Comparison of ENCODE assay signal across 9 mouse cellular contexts in the genomic region with DNA sequence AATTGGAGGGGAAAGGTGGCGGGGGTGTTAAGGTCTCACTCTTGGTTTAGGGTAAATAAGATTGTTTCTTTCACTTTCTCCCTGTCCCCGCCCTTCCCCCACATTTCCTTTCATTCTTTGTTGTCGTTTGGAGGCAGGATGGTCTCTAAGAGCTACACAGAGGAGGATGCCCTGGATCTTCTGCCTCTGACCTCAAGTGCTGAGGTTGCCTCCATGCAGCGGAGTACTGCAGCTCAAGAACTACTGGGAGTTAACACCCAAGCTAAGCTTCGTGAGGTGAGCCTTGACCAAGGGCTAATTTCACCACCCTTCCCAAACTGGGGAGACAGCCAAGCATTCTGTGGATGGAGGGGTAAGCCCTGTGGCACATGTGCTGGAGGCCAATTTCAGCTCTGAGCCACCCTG. TPM values are rescaled to one million over a fixed set of nuclear protein-coding genes. Genes with fewer than 3 reads are reported as not detected.
A peak's percentile ranks its signal among the peaks of the same experiment; 100 is the strongest.
DNase-seq lines count a peak whose midpoint lies in the region; ATAC-seq and TF ChIP-seq lines count a peak whose summit lies in the region.
"Had no signal": no experiment of that assay in that cellular context is flagged by ENCODE, and none has a peak within 500 bp of the region (broad histone marks: within the 10 kb centered on the region; RNA-seq: fewer than 3 reads in every experiment).

No protein-coding gene starts in this region.

- no peak overlapping the region for H3K4me3 ChIP-seq in forebrain, embryonic 10.5 days
- no peak overlapping the region for H3K4me3 ChIP-seq in forebrain, embryonic 11.5 days (ENCODE audit: low read depth, low read length)
- H3K4me3 ChIP-seq in thymus, adult 2 months (ENCODE audit: control insufficient read depth, insufficient read depth, low read length): peak overlapping the region; percentile 10; the same call in 1 of the 2 replicates
- no peak overlapping the region for H3K4me3 ChIP-seq in liver, embryonic 16.5 days (ENCODE audit: low read depth, low read length)

- peak overlapping the region; percentile 53; the same call in 1 of the 2 replicates for H3K27ac ChIP-seq in forebrain, embryonic 10.5 days
- H3K27ac ChIP-seq in forebrain, embryonic 11.5 days (ENCODE audit: low read depth, low read length): no peak overlapping the region
- peak overlapping the region; percentile 41; the same call in 1 of the 2 replicates for H3K27ac ChIP-seq in thymus, adult 2 months (ENCODE audit: control insufficient read depth, insufficient read depth, low read length)
- H3K27ac ChIP-seq in liver, embryonic 16.5 days (ENCODE audit: low read length): no peak overlapping the region

- H3K9ac ChIP-seq in forebrain, embryonic 11.5 days (ENCODE audit: low read length): no peak overlapping the region
- no peak overlapping the region for H3K9ac ChIP-seq in liver, embryonic 16.5 days (ENCODE audit: low read depth, low read length)

- WGBS in forebrain, embryonic 10.5 days: 56% methylated on average over 5 of the region's 5 CpGs
- WGBS in forebrain, embryonic 11.5 days: 57% methylated on average over 5 of the region's 5 CpGs
- 15% methylated on average over 5 of the region's 5 CpGs for WGBS in thymus, adult 2 months
- WGBS in liver, embryonic 16.5 days (ENCODE audit: insufficient replicate concordance): 42% methylated on average over 5 of the region's 5 CpGs

- peaks cover 44% of the 10 kb centered on the region for H3K4me1 ChIP-seq in forebrain, embryonic 10.5 days
- 0 out of 2 replicates have a peak, but pooled peaks cover 4% of the 10 kb centered on the region for H3K4me1 ChIP-seq in forebrain, embryonic 11.5 days (replicated peaks; ENCODE audit: control insufficient read depth, insufficient read depth, low read length)
- peaks cover 43% of the 10 kb centered on the region for H3K4me1 ChIP-seq in thymus, adult 2 months (replicated peaks; ENCODE audit: control insufficient read depth, insufficient read depth, low read length)
- H3K4me1 ChIP-seq in liver, embryonic 16.5 days (ENCODE audit: control insufficient read depth, low read depth, low read length): peaks cover 66% of the 10 kb centered on the region

- no peaks in the 10 kb centered on the region for H3K9me3 ChIP-seq in forebrain, embryonic 10.5 days
- no peaks in the 10 kb centered on the region for H3K9me3 ChIP-seq in forebrain, embryonic 11.5 days (ENCODE audit: control insufficient read depth, low read length)
- H3K9me3 ChIP-seq in liver, embryonic 16.5 days (replicated peaks; ENCODE audit: control insufficient read depth, low read length): no peaks in the 10 kb centered on the region

- no peak for ATAC-seq in forebrain, embryonic 11.5 days (replicated peaks; ENCODE audit: low FRiP score)
- ATAC-seq in liver, embryonic 16.5 days (ENCODE audit: low read depth): no peak

- no peak overlapping the region for H3K4me2 ChIP-seq in forebrain, embryonic 11.5 days (ENCODE audit: low read depth, low read length, severe bottlenecking)
- peak overlapping the region; percentile 4; the same call in 1 of the 2 replicates for H3K4me2 ChIP-seq in liver, embryonic 16.5 days (ENCODE audit: low read depth, low read length)

- 0 out of 2 replicates have a peak, but pooled peaks cover 5% of the 10 kb centered on the region for H3K27me3 ChIP-seq in forebrain, embryonic 10.5 days (ENCODE audit: poor library complexity, severe bottlenecking)
- H3K27me3 ChIP-seq in forebrain, embryonic 11.5 days (ENCODE audit: control insufficient read depth, insufficient read depth, low read length): no peaks in the 10 kb centered on the region
- H3K27me3 ChIP-seq in thymus, adult 2 months (ENCODE audit: control insufficient read depth, insufficient read depth, low read length): no peaks in the 10 kb centered on the region
- H3K27me3 ChIP-seq in liver, embryonic 16.5 days (ENCODE audit: control insufficient read depth, insufficient read depth, low read depth, low read length): no peaks in the 10 kb centered on the region

- H3K36me3 ChIP-seq in forebrain, embryonic 10.5 days (replicated peaks): no peaks in the 10 kb centered on the region
- no peaks in the 10 kb centered on the region for H3K36me3 ChIP-seq in forebrain, embryonic 11.5 days (ENCODE audit: control insufficient read depth, insufficient read depth, low read length)
- H3K36me3 ChIP-seq in thymus, adult 2 months (ENCODE audit: control insufficient read depth, insufficient read depth, low read length): no peaks in the 10 kb centered on the region
- H3K36me3 ChIP-seq in liver, embryonic 16.5 days (ENCODE audit: control insufficient read depth, insufficient read depth): no peaks in the 10 kb centered on the region

- TF ChIP-seq CTCF in thymus, adult 2 months (IDR thresholded peaks at IDR 0.05; ENCODE audit: borderline replicate concordance, control insufficient read depth, extremely low read depth, insufficient read depth, low read length, poor library complexity): no peak

- no peak for DNase-seq in forebrain, embryonic 10.5 days (ENCODE audit: extremely low spot score, low spot score)
- no peak for DNase-seq in forebrain, embryonic 11.5 days (ENCODE audit: low spot score)
- peak; percentile 50 for DNase-seq in thymus, adult 2 months
- DNase-seq in thymus, adult 18-20 months: no peak
- peak; percentile 48 for DNase-seq in thymus, postnatal 4 days
- no peak for DNase-seq in urinary bladder, postnatal 14 days (ENCODE audit: low spot score)
- DNase-seq in ovary, postnatal 14 days (ENCODE audit: low spot score): no peak
- DNase-seq: cerebellum, postnatal 36 days had no signal

- TF ChIP-seq POLR2A in thymus, adult 2 months (IDR thresholded peaks at IDR 0.05; ENCODE audit: control insufficient read depth, extremely low read depth, insufficient read depth, low read length, poor library complexity): no peak

RNA-seq across cellular contexts. Expression of gene Cd9, which starts 12.2 kb away (rescaled TPM):
- polyA plus RNA-seq in forebrain, embryonic 10.5 days (2016; fragmentation: Nextera tagmentation; extraction: Ambion mirVana): 35.3 and 38.2 TPM in 2 replicates
- 40.5 and 47.4 TPM in 2 replicates for polyA plus RNA-seq in forebrain, embryonic 11.5 days (2014; fragmentation: Nextera tagmentation; extraction: Ambion mirVana)
- 41.5 and 56.1 TPM in 2 replicates for polyA plus RNA-seq in thymus, adult 2 months (2012; rRNA removed)
- 165 and 168 TPM in 2 replicates for polyA plus RNA-seq in liver, embryonic 16.5 days (2015; fragmentation: Nextera tagmentation; extraction: Ambion mirVana)

Comparison
In these comparisons a context has a peak if more than half of its experiments do, and no peak if none do; other contexts are left out.
1. DNase-seq: peak in thymus, adult 2 months (single experiment) and thymus, postnatal 4 days (single experiment); none in forebrain, embryonic 10.5 days (single experiment), forebrain, embryonic 11.5 days (single experiment), thymus, adult 18-20 months (0 of 2), urinary bladder, postnatal 14 days (single experiment) and ovary, postnatal 14 days (single experiment).
2. H3K27ac ChIP-seq: peak in forebrain, embryonic 10.5 days (single experiment) and thymus, adult 2 months (single experiment); none in forebrain, embryonic 11.5 days (single experiment) and liver, embryonic 16.5 days (single experiment).